Mouse (Mus musculus) layer of hippocampus, postnatal 25 days (tissue): Measurements from ENCODE around the gene Jsrp1. TPM values are rescaled to one million over a fixed set of nuclear protein-coding genes. Genes with fewer than 3 reads are reported as not detected.

ENCODE experiments used
- DNase-seq, 2 experiments: peaks; one replicate each; pipeline ENCODE4 v3.0.0; 2022; ENCODE audit warnings: mixed read lengths in 2 of 2, low spot score in 1 of 2; ENCODE audit errors: extremely low spot score in 1 of 2
- total RNA-seq, 2 experiments: library from RNA; stranded (reverse); gene quantifications; 2 replicates each; pipeline ENCODE4 v1.2.3; 2021

Gene Jsrp1
- 1 to 10 TPM; 2.5 to 3.5 TPM for total RNA-seq

GRCm38 (mm10) chr10:80813366-80813765 is at the start of gene Jsrp1:
Gene Jsrp1 (minus strand): TSS chr10:80813498.
- no peak for DNase-seq

GRCm38 (mm10) chr10:80862305-80862704 is 49.0 kb upstream of the Jsrp1 start:
- no peak for DNase-seq

GRCm38 (mm10) chr10:80858350-80858935 is 45.1 kb upstream of the Jsrp1 start:
- DNase-seq, result no peak

- no peak for DNase-seq
These were observed 44.5 kb upstream of the Jsrp1 start for GRCm38 (mm10) chr10:80857848-80858247.

GRCm38 (mm10) chr10:80857386-80857785 is 44.1 kb upstream of the Jsrp1 start:
- DNase-seq, result no peak

- no peak for DNase-seq
These were observed 43.6 kb upstream of the Jsrp1 start for GRCm38 (mm10) chr10:80856908-80857307.

- no peak for DNase-seq
These were observed 43.0 kb upstream of the Jsrp1 start for GRCm38 (mm10) chr10:80856267-80856666.

- DNase-seq, result no peak
These were observed 42.4 kb upstream of the Jsrp1 start for GRCm38 (mm10) chr10:80855749-80856073.

GRCm38 (mm10) chr10:80854913-80855748 is 41.8 kb upstream of the Jsrp1 start, which contains the start of the genes Lsm7 and Sppl2b:
Gene Lsm7 (minus strand): TSS chr10:80855209.
Gene Sppl2b (plus strand): TSS chr10:80855275.
- DNase-seq, result peak; percentile 96 to 99

GRCm38 (mm10) chr10:80848571-80848970 is 35.3 kb upstream of the Jsrp1 start:
- DNase-seq, result no peak

- no peak for DNase-seq
These were observed 32.4 kb upstream of the Jsrp1 start for GRCm38 (mm10) chr10:80845732-80846131.

- DNase-seq, result no peak
These were observed 31.9 kb upstream of the Jsrp1 start for GRCm38 (mm10) chr10:80845055-80845693.

- peak; percentile 51 to 52 for DNase-seq
These were observed 30.7 kb upstream of the Jsrp1 start, which contains the start of gene Lingo3 for GRCm38 (mm10) chr10:80843931-80844547. Gene Lingo3 (minus strand): TSS chr10:80844039.

GRCm38 (mm10) chr10:80843087-80843930 is 30.0 kb upstream of the Jsrp1 start:
- no peak for DNase-seq

- DNase-seq, result peak in 1 of 2 experiments; percentile 39
These were observed 29.0 kb upstream of the Jsrp1 start for GRCm38 (mm10) chr10:80842334-80842733.

GRCm38 (mm10) chr10:80841685-80842084 is 28.4 kb upstream of the Jsrp1 start:
- no peak for DNase-seq

GRCm38 (mm10) chr10:80839848-80840247 is 26.6 kb upstream of the Jsrp1 start:
- DNase-seq, result no peak

GRCm38 (mm10) chr10:80838346-80838912 is 25.1 kb upstream of the Jsrp1 start:
- no peak for DNase-seq

- DNase-seq, result no peak
These were observed 24.5 kb upstream of the Jsrp1 start for GRCm38 (mm10) chr10:80837827-80838226.

- no peak for DNase-seq
These were observed 23.7 kb upstream of the Jsrp1 start for GRCm38 (mm10) chr10:80836949-80837379.
